Mouse (Mus musculus): ENCODE results near the gene Fubp1. TPM values are rescaled to one million over a fixed set of nuclear protein-coding genes. Genes with fewer than 3 reads are reported as not detected.

Gene Fubp1
- polyA plus RNA-seq, 3 experiments from 2014 or later, result 197 to 282 (median 262) TPM

DNA sequence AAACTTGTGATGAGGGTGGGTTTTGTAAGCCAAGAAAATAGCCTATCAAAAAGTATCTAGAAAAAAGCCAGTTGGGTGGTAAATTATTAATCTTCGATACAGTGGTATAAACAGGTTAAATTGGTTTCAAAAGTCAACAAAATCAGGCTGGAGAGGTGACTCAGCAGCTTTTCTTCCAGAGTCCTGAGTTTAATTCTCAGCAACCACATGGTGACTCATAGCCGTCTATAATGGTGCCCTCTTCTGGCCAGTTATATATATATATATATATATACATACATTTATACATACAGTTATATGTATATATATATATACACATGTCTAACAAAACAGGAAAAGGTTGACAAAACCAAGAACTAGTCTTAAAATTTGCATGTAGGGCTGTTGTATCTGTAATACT lies 28.6 kb downstream of the Fubp1 start:
- peak; percentile 71 for ATAC-seq

GRCm38 (mm10) chr3:152239592-152239991 lies 29.4 kb downstream of the Fubp1 start:
- no peak for ATAC-seq

GRCm38 (mm10) chr3:152241098-152241497 lies 30.9 kb downstream of the Fubp1 start:
- no peak for ATAC-seq

- no peak for ATAC-seq
These were observed 33.1 kb downstream of the Fubp1 start for GRCm38 (mm10) chr3:152243304-152243703.

- no peak for ATAC-seq
These were observed 35.2 kb downstream of the Fubp1 start for GRCm38 (mm10) chr3:152245273-152245910.

GRCm38 (mm10) chr3:152247708-152248107 lies 37.5 kb downstream of the Fubp1 start:
- no peak for ATAC-seq

DNA sequence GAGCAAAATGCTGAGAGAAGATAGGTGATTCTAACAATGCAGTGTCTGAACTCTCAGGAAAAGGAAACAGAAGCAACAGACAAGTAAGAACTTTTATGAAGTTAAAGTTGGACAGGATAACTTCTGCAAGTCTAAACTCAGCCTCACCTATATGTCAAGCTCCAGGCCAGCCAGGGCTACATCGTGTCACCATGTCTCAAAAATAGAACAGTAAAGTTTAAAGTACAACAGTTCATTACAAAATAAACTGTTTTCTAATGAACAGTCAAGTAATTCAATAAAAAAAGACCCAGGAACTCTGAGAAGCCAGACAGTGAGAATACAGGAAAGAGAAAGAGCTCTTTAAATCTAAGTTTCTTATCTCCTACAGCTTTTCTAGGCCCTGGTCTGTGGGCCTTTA lies 40.3 kb downstream of the Fubp1 start:
- no peak for ATAC-seq

- ATAC-seq, result no peak
These were observed 47.3 kb downstream of the Fubp1 start for GRCm38 (mm10) chr3:152257528-152257927.

- peak; percentile 58 for ATAC-seq
These were observed 49.2 kb downstream of the Fubp1 start for GRCm38 (mm10) chr3:152259409-152259808.

- ATAC-seq, result no peak
These were observed 50.1 kb downstream of the Fubp1 start for GRCm38 (mm10) chr3:152260362-152260761.

DNA sequence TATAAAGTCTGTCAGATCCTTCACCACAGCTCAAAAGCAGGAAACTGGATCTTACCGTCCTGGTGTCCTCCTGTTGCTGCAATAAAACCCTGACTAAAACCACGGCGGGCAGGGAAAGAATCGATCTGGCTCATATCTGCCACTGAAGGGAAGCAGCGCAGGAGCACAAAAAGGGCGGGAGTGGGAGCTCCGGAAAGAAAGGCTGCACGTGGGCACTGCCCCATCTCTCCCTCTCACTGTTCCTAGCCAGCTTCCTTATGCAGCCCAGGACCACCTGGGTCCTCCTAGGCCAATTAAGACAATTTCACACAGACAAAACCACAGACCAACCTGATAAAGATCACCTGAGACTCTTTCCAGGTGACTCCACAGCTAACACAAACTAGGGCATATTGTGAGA lies 51.2 kb downstream of the Fubp1 start:
- no peak for ATAC-seq

GRCm38 (mm10) chr3:152261948-152262347 lies 51.7 kb downstream of the Fubp1 start:
- no peak for ATAC-seq

GRCm38 (mm10) chr3:152264374-152264773 lies 54.2 kb downstream of the Fubp1 start:
- ATAC-seq, result no peak

DNA sequence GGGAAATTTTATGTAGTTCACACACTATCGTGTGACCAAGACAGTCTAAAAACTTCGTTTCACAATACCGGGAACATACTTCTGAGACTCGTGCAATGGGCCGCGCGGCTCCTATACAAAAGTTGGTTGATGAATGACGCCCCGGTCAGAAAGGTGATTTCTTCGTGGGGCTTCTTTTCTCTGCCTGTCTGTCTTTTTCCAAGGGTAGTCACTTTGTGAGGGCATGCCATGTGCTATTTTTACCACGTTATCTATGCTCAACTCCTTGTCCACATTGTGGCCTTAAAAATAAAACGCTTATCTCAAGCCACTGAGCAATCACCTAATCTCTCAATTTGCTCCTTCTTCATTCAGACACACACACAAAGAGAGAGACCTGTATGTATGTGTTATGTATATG lies 54.6 kb downstream of the Fubp1 start:
- ATAC-seq, result no peak

- ATAC-seq, result no peak
These were observed 55.3 kb downstream of the Fubp1 start for GRCm38 (mm10) chr3:152265351-152266035.

DNA sequence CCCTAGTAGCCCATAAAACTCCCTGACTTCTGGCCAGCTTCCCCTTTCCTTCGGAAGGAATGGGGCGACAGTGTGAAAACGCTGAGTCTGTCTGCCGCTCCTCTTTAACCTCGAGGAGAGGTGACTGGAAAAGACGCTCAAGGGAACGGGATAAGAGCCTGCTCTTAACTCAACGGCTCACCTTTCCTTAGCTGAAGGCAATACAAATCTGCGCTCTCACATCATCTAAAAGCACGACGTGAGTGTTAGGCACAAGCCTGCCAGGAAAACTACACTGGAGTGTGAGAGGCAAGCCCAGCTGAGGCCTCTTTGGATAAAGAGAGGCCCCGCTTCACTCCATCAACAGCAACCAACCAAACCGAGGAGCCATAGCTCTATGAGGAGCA lies 55.8 kb downstream of the Fubp1 start, which contains the start of gene Nexn:
TSS of gene Nexn (minus strand) at position 315 of the 386 bp plus-strand sequence.
- no peak for ATAC-seq

GRCm38 (mm10) chr3:152268099-152268498 lies 57.9 kb downstream of the Fubp1 start:
- ATAC-seq, result no peak

DNA sequence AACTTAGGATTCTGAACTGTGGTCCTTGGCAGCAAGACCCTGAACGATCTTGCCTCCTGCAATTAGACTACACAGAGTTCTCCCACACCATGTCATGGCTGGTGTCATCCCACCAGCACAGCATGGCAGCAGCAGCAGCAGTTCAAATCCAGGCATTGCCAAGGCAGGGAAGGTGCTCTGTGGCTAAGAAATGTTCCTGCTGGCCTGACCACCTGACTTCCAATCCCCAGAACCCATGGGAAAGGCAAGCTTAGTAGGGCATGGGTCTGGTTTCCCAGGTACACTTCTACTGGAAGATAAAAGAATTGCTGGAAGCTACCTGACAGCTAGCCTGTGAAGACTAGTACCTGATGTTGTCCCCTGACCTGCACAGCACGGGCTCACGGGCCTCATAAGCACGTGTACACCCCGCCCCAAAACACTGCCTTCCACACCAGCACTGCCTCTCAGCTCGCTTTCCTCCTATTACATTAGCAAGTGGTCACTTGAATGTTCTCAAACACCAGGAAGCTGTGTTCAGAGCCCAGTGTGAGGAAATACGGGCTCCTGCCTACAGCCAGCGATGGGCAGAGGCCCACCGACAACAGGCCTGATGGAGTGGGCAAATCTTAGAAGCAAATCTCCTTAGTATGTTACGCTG lies 61.0 kb downstream of the Fubp1 start:
- no peak for ATAC-seq

DNA sequence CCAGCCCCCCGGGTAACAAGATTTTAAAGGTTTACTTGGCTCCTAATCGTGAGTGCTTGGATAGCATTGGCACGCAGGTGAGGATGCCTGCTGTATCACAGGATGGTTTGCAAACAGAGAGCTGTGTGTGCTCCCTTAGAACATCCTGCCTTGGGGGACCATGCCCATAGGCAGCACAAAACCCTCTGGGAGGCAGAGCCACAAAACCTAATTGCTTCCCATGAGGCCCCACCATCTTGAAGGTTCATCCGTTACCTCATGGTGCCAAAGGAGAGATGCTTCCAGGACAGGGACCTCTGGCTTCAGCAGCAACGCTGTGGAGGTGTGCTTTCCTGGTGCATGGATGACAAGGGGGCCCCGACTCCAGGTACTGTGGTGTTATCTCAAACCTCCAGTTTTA lies 61.7 kb downstream of the Fubp1 start:
- no peak for ATAC-seq

DNA sequence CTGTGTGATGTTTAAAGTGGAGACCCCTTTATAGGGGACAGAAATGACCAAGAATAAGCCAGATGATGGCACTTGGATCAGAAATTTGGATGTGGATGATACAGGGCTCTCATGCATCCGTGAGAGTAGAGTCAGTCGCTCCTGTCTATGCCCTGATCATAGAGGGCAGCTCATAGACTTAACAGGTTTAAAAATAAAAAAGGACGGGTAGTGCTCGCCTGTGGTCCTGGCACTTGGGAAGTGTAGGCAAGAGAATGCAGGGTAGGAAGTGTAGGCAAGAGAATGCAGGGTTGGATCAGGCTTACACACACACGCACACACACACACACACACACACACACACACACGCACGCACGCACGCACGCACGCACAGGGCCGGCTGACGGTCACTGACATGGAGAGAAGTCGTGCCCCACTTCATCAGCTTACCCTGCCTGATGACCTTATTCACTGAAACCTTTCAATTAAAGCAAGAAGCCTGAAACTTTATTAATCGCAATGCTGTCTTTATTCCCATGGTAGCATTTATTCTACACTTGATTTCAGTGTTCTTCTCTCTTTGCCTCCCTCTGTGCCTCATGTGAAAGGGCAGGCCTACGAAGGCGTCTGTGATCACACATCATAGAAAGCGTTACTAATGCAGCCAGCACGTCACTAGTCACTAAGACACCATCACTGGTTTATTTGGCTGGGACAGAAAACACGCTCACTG lies 62.9 kb downstream of the Fubp1 start:
- no peak for ATAC-seq

DNA sequence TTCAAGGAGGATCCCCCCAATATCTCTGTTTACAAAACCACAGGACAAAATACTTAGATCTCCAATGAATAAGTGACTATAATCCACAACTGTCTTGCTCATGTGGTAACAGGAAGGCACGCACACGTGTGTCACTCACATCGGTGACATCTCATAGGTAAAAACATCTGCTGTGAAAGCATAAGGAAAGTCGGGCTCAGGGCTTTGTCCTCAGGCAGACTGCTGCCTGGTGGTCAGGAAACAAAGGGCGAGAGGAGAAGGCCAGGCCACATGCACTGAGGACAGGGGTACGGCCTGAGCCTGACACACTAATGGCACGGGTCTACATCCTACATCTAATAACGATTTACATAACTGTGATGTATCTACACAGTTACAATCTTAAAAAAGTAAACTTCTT lies 64.8 kb downstream of the Fubp1 start:
- no peak for ATAC-seq

DNA sequence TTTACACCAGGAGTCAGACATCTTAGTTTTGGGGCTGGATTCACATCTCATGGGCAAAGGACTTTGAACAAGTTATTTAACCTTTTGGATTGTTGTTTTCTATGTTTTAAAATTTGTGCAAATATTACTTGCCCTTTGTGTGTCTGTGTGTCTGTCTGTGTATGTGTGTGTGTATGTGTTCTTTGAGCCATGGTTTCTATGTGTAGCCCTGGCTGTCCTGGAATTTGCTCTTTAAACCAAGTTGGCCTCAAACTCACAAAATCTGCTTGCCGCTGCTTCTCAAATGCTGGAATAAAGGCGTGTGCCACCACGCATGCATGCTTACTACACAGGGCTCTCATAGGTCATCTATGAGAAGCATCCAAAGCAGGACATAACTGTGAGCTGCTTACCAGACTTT lies 66.7 kb downstream of the Fubp1 start:
- ATAC-seq, result no peak

DNA sequence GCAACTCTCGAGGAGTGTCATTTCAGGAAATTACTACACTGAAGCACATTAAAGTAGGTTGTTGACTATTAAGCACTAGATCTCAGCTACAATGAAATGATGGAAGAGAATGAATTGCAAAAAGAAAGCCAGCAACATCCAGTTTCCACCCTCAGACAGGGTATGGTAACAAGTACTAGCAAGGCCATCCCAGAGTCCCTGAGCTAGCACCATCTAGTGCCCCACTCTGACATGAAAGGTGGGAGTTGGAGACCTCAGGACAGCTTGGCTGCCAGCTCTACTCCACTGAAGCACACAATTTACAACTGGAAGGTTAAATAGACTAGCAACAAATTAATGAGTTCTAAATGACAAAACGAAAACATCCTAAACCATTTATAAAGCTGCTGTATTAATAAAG lies 67.7 kb downstream of the Fubp1 start:
- no peak for ATAC-seq
